Mouse (Mus musculus) layer of hippocampus, adult 18-20 months (tissue): Measurements from ENCODE around the gene Satb1. TPM values are rescaled to one million over a fixed set of nuclear protein-coding genes. Genes with fewer than 3 reads are reported as not detected.

Source experiments
- DNase-seq, 2 experiments: peaks; one replicate each; pipeline ENCODE4 v3.0.0; 2022; ENCODE audit warnings: low spot score in 2 of 2
- total RNA-seq, 2 experiments: library from RNA; stranded (reverse); gene quantifications; 2 replicates each; pipeline ENCODE4 v1.2.3; 2021

Gene Satb1
- total RNA-seq, 2 experiments from 2014 or later: 67.6 to 74.5 TPM

- DNase-seq: no peak
Measured at GRCm38 (mm10) chr17:51827922-51828410, 5.1 kb downstream of the Satb1 start.

- no peak for DNase-seq
Measured at GRCm38 (mm10) chr17:51826461-51826860, 6.6 kb downstream of the Satb1 start.

- no peak for DNase-seq
Measured at GRCm38 (mm10) chr17:51814301-51814700, 18.8 kb downstream of the Satb1 start.

- DNase-seq: no peak
Measured at GRCm38 (mm10) chr17:51813784-51814120, 19.3 kb downstream of the Satb1 start.

GRCm38 (mm10) chr17:51812942-51813783 is 19.9 kb downstream of the Satb1 start:
- DNase-seq: no peak

- no peak for DNase-seq
Measured at GRCm38 (mm10) chr17:51812261-51812941, 20.7 kb downstream of the Satb1 start.

GRCm38 (mm10) chr17:51811911-51812260 is 21.2 kb downstream of the Satb1 start:
- no peak for DNase-seq

- DNase-seq: no peak
Measured at GRCm38 (mm10) chr17:51811086-51811868, 21.8 kb downstream of the Satb1 start.

GRCm38 (mm10) chr17:51807429-51807828 is 25.7 kb downstream of the Satb1 start:
- no peak for DNase-seq

- no peak for DNase-seq
Measured at GRCm38 (mm10) chr17:51806124-51806960, 26.7 kb downstream of the Satb1 start.

GRCm38 (mm10) chr17:51800208-51800607 is 32.9 kb downstream of the Satb1 start:
- DNase-seq: no peak

- no peak for DNase-seq
Measured at GRCm38 (mm10) chr17:51796459-51796858, 36.6 kb downstream of the Satb1 start.

- no peak for DNase-seq
Measured at GRCm38 (mm10) chr17:51791226-51791625, 41.9 kb downstream of the Satb1 start.

GRCm38 (mm10) chr17:51790387-51791060 is 42.6 kb downstream of the Satb1 start:
- DNase-seq: no peak

GRCm38 (mm10) chr17:51789777-51790176 is 43.3 kb downstream of the Satb1 start:
- DNase-seq: no peak

GRCm38 (mm10) chr17:51789098-51789497 is 44.0 kb downstream of the Satb1 start:
- DNase-seq: no peak

- DNase-seq: no peak
Measured at GRCm38 (mm10) chr17:51787955-51788354, 45.1 kb downstream of the Satb1 start.

GRCm38 (mm10) chr17:51786050-51786449 is 47.0 kb downstream of the Satb1 start:
- no peak for DNase-seq

GRCm38 (mm10) chr17:51784935-51785334 is 48.2 kb downstream of the Satb1 start:
- DNase-seq: no peak

GRCm38 (mm10) chr17:51783591-51784279 is 49.4 kb downstream of the Satb1 start:
- DNase-seq: no peak
